Mouse (Mus musculus): ENCODE data around the gene Fndc8.

Fndc8 gene

DNA sequence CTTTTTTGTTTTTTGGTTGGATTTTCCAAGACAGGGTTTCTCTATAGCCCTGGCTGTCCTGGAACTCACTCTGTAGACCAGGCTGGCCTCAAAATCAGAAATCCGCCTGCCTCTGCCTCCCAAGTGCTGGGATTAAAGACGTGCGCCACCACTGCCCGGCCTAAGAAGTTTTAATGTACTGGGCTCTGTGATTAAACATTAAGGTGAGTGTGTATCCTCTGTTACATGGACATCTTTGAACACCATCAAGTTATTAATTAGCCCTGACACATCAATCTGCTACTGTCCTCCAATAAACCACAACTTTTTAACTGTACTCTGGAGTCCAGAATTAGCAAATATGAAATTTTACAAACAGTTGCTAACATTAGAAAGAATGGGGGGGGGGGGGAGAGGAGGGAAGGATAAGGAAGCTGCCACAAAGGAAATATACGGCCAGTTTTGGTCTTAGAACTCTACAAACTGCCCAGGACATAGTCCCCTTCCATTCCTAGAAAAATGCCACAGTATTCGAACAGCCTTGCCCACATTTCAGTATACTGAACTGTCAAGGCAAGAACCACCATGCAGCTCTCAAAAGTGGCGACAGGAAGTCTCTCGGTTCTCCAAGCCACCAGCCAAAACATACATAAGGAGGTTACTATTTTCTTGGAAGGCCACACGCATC, 22.3 kb upstream of the Fndc8 start:
- DNase-seq (ENCODE audit: low read depth, low spot score) = no peak

DNA sequence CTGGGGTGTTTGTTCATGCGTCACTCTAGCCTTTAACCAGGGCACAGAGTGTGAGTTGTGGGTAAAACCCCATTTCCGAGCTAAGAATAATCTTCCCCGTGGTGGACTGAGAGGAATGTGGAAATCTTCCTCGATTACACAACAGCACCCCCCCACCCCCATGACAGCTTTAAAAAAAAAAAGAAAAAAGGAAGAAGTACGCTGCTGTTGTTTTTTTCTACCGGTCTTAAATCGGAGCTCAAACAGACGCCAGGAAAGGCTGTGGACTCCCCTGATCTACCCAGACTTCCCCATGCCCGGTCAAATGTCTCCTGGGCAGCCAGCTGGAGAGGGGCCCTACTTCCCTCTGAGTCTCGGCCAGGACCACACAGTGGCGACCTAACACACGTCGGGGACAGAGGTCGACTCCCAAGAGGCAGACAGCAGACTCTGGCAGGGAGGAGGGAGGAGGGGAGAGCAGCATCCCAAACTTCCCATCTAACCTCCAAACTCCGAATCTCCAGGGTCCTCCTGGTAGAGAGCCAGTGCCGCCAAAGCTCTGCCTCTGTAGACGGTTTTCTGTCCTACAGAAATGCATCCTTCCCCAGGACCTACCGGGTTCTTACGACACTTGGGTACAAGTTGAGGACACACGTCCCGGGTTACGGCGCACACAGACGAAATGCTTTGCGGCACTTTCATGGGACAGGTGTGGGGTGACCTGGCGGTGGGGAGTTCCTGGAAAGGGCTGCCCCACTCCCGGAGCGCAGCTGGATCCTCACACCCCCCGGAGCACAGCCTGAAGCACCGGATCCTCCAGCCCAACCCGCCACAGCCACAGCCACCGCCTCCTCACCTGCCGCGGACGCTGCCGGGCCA, 21.5 kb upstream of the Fndc8 start:
- DNase-seq (ENCODE audit: low read depth, low spot score) = peak; percentile 59

DNA sequence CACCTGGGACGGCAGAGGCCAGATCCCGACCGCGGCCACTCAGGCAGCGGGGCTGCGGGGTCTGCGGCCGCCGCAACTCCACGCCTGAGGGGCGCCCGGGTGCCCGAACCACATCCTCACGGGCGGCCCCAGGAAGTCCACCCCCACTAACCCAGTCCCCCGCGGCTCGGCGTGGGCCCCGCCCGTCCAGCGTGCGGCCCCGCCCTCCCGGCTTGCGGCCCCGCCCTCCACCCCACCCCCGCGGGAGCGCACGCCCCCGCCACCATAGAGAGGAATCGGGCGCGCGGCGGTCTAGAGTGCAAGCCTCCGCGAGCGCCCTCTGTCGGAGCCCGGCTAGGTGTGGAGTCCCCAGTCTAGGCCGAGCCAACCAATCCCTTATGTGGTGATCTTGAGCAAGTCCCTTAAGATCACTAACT, 20.9 kb upstream of the Fndc8 start, which contains the start of gene Rffl:
Rffl (minus strand) TSS at position 180 of the 416 bp plus-strand sequence.
- peak; percentile 93 for DNase-seq (ENCODE audit: low read depth, low spot score)

DNA sequence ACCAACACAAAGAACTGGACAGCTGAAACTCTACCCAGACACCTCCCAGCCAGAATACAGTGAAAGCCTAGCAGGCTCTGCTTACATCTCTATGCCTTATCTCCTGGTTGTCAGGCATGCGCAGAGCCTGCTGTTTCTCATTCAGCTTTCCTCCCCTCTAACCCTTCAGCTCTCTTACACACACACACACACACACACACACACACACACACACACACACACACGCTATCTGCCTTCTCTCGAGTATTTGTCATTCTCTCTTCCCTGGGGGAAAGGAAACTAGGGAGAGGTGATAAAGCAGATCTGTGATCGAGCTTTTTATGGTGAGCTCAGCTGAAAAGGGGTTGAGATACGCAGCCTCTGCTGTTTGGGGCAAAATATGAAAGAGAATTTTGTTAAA, 17.0 kb upstream of the Fndc8 start:
- DNase-seq (ENCODE audit: low read depth, low spot score) = no peak

DNA sequence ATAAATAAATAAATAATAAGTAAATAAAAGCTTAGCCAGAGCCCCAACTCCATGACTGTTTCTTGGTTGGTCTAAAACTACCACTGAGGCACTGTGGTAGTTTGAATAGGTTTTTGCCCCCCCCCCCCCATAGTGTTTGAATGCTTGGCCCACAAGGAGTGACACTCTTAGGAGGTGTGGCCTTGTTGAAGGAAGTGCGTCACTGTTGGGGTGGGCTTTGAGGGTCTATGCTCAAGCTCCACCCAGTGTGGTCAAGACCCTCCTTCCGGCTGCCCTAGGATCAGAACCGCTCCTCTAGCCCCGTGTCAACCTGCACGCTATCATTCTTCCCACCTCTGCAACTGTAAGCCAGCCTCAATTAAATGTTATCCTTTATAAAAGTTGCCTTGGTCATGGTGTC, 16.3 kb upstream of the Fndc8 start:
- no peak for DNase-seq (ENCODE audit: low read depth, low spot score)

DNA sequence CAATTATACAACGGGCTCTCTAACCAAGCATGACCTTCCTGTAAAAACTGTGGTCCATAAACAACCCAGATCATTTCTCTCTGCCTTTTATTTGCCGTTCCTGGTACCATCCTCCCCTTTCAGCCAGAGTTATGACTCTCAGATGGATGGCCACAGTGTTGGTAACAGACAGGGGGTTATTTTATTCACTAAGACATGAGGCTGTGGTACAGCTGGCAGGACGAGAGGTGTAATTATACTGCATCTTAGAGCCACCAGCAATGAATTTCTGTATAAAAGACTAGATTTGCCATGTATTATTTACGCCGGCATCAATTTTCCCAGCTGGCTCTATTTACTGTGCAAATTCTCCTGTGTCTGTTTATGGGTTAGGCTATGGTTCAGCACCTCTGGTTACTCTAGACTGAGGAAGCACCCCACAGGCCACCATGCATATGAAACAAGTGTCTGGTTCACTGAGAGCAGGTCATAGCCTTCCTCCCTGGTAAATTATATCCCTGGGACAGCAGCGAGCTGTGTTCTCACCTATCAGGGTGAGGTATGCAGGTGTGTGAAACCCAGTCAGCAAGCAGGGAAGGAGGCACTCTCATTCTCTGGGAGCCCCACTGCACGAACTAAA, 14.1 kb upstream of the Fndc8 start:
- DNase-seq (ENCODE audit: low read depth, low spot score) = no peak

DNA sequence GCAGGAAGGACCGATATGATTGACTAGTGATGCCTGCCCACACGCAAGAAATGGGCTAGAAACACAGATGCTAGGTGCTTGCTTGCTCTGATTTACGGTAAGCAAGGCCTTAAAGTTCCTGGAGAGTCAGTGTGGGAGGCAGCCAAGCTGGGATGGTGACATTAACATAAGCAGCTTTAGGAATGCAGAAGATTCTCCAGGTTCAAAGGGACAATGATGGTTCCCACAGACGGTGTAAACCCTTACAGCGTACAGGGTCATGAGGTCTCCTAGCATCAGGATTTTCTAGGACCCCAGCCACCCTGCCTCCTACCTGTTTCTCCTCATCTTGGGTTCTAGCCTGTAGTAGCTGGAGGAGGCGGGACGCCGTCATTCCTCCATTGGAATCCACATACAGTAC, 8.7 kb upstream of the Fndc8 start:
- no peak for DNase-seq (ENCODE audit: low read depth, low spot score)

DNA sequence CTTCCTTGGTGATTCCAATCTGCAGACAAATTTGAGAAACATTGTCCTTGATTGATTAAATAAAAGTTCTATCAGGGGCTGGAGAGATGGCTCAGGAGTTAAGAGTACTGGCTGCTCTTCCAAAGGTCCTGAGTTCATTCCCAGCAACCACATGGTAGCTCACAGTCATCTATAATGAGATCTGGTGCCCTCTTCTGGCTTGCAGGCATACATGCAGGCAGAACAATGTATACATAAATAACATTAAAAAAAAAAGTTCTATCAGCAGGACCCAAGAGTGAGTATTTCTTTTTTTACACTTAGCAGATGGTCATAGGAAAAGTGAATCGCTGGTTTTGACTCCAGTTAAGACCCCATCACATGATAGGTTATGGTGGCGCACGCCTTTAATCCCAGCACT, 5.4 kb upstream of the Fndc8 start:
- peak; percentile 52 for DNase-seq (ENCODE audit: low read depth, low spot score)

DNA sequence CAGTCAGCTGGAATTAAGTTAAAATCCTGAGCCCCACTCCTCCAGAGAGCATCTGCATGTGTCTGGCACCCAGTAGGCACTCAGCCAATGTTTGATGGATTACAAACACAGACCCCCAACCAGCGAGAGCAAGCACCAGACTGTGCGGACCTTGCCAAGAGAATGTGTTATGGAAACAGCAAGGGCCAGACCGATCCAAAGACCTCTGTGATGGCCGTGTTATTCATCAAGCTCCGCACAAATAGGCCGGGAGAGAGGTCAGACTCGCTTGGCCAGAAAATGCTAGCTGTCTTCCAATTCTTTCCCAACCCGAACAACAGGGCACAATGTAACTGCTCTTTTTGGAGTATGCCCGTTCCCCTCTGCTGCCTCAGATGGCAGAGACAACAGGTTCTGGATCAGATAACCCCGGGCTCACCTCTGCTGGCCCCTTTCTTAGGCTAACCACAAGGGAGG, 3.4 kb upstream of the Fndc8 start:
- DNase-seq (ENCODE audit: low read depth, low spot score) = no peak

DNA sequence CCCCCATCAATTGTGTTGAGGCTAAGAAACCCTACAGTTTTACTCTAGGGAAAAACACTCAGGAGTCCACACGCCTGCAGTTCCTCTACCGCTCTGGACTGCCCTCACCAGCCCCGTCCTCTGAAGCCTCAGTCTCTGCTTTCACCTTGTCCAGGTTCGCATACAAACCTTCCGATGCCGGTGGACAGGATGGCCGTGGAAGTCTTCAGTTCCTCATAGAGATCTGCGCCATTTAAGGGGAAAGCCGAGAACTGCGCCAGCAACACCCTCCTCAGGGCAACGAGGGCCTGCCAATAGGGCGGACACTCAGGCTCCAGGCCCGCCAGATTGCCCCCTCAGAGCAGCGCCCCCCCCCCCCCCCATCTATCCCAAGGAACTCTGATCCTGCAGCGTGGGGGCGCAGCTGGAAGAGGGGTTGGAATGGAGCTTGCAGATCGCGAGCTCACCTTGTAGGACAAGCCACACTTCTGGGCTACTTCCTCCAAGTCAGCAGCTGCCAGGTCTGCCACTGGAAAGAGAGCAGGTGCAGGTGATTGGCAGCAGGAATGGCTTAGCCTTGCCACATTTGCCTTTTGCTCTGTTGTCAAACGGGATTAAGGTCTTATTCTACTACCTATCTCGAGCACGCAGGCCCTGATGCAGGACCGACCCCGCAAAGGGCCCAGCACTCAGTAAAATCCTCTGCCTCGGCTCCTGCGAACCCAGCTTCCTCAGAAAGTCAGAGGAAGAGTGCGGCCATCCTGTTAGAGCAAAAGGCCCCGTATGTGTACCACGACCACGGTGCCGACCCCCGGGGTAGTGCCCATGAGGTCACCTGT, 2.2 kb upstream of the Fndc8 start:
- peak; percentile 35 for DNase-seq (ENCODE audit: low read depth, low spot score)

DNA sequence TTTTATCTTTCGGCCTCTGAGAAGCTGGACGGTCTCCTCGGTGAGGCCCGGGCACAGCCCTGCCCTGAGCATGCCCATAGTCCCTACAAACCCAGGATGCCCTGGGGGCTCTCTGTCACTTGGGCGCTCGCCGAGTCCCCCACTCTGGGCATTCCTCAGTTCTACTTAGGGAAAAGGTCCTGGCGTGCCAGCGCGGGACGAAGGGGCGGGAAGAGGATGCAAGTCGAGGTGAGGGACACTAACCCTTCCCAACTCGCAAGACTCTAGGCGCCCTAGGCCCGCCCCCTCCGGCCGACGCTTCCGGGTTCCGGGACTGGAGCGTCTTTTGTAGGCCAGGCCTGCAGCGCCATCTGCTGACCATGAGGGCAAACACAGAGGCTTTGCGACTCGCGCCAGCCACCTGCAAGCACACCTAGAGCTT, 1.6 kb upstream of the Fndc8 start, which contains the start of gene Rad51d:
Rad51d (minus strand) TSS at position 273 of the 421 bp plus-strand sequence.
- peak; percentile 95 for DNase-seq (ENCODE audit: low read depth, low spot score)

DNA sequence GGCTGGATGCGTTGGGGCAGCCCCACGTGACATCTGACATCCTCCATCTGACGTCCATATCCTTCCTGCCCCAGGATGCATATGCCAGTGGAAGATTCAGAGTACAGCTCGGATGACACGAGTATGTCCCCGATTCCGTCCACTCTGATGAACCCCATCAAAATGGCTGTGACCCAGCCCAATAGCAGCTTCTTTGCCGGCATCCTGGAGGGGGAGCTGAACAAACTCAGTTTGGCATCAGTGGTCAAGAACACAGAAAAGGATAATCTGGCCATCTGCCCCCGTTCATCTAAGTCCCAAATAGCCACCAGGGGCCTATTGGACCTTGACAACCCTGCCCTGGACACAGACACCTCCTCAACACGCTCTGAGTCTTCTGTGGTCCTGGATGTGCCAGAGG, 5.6 kb downstream of the Fndc8 start:
- DNase-seq (ENCODE audit: low read depth, low spot score) = no peak

DNA sequence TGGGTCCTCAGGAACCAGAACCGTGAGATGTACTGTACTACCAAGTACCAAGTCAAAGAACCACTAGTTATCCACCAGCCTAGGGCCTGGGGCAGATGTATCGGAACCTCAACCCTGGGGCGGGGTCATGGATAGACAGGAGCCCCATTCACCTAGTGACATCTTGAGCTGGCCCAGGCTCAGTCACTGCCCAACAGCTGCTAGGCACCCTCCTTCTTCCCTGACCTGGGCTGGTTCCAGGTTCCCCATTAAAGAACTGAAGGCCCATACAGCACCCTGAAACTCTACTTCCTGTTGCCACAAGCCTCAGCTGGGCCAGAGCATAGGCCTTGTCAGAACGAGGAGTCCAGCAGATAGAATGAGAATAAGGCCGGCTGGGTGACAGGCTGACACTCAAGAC, 7.8 kb downstream of the Fndc8 start:
- no peak for DNase-seq (ENCODE audit: low read depth, low spot score)

DNA sequence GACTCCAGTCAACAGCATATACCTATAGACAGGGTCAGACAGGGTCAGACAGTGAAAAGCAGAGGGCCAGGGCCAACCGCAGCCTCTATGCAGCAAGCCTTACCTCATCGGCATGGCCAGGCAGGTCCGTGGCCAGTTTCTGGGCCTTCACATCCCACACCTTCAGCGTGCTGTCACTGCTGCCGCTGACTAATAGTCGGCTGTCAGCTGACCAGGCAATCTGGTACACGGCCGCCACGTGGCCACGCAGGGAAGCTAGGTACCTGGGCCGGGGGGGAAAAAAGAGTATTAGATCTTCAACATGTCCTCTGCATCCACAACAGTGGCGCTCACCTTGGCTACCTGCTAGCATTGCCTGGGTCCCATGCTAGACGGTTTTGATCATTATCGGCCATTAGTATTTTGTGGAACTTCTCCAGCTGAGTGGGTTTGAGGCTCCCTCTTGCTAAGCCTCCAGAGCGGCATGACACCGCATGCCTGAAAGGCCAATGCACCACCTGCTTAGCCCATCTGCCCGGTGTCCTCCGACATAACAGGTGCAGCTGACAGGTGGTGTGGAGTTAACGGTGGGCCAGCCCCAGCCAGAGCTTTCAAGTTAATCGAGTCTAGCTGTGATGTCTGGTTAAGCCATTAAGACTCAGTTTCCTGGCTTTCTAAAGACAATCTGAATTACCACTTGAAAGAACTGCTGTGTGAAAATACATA, 9.8 kb downstream of the Fndc8 start:
- no peak for DNase-seq (ENCODE audit: low read depth, low spot score)

DNA sequence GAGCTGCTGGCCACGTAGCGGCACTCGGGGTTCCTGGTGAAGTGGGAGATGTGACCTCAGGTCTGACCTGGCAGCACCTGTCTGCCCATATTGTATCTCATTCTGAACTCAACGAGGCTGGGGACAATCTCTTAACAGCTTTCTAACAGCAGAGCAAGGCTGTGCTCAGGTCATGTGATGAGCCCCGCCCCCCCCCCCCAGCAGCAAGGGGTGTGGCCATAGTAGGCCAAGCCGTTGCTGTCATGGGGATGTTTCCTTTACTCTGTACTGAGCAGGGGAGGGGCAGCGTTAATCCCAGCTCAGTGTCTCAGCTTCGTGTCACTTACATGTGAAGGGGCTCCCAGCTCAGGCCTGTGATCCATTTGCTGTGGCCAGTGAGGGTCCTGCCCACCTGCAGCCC, 13.0 kb downstream of the Fndc8 start:
- no peak for DNase-seq (ENCODE audit: low read depth, low spot score)

DNA sequence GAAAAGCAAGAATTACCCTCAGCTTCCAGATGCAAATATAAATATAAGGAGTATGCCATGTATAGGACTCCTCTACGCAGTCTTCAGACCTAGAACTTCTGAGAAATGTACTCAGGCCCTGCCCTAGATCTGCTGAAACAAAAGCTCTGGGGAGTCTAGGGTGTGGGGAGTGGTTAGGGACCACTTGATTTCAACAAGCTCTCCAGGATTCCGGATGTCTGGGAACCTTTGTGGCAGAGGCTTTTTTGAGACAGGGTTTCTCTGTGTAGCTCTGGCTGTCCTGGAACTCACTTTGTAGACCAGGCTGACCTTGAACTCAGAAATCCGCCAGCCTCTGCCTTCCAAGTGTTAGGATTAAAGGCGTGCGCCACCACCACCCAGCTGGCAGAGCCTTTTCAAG, 13.9 kb downstream of the Fndc8 start:
- DNase-seq (ENCODE audit: low read depth, low spot score) = no peak

DNA sequence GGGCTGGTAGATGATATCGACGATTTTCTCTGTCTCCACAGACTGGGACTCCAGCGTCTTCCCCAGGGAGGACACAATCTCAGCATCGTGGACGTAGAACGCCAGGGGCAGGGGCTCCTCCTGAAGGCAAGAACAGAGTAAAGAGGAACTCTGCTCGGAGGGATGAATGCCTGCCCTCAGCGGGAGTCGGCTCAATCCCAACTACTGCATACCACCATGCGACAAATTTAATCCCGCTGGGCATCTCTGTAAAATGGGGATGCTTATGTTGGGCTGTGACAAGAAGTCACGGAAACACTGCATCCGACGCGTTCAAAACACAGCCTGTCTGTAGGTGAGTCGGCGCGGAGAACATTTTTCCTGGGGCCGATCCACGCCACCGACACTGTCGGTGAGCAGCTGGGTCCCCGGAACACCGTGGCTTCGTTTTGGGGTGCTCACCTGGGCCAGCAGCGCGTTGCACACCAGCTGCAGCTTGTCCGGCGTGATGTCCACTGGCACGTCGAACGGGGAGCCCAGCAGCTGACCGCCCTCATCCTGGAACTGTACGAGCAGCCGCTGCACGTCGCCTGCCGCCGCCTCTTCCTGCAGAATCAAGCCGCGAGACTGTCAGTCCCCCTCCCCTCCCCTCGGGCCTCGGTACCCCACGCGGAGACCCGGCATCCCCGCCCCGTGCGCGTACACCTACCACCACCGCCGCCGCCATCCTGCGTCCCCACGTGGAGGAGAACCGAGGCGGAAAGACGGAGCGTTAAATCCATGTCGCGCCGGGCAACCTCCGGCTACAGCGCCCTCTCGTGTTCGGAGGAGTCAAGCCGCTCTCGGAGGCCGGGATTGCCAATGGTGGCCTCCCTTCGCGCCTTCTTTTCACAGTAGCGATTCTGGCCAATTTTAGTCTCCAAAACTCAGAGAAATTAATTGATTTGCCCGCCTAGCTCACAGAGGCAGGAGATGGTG, 16.0 kb downstream of the Fndc8 start, which contains the start of gene Nle1:
Nle1 (minus strand) TSS at position 761 of the 957 bp plus-strand sequence.
- DNase-seq (ENCODE audit: low read depth, low spot score) = peak; percentile 84

DNA sequence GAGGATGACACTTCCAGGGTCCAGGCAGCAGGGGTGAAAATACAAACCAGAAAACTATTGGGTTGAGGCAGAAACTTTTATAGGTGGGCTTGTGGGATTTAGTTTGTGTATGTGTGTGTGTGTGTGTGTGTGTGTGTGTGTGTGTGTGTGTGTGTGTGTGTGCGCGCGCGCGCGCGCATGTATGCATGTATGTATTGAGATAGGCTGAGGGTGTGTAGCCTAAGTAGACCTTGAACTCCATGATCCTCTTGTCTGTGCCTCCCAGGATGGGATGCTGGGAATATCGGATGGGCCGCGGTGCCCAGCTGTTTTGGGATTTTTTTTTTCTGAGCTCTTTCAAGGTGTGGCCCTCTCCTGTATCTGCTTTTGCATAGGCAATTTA, 16.7 kb downstream of the Fndc8 start:
- no peak for DNase-seq (ENCODE audit: low read depth, low spot score)

DNA sequence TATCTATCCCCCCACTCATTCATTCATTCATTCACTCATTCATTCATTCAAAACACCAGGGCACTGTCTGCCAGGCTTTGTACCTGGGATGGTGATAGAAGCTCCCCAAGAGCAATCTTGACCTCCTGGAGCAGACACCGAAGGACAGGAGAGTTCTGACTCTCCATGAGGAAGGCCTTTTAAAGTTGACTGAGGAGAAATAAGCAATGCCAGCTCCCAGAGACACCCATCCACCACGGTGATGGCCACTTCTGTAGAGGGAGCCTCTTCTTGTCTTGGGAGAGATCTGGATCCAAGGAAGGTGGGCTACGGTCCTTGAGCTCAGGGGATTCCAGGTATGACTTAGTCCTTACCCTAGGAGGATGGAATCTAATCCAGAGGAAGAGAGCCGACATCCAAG, 18.3 kb downstream of the Fndc8 start, which contains the start of gene Unc45b:
Unc45b (plus strand) TSS at position 301 of the 400 bp plus-strand sequence.
- DNase-seq (ENCODE audit: low read depth, low spot score) = no peak

Data from 3T3-L1 (cell line).